Mouse (Mus musculus): ENCODE data around the gene Fbxo46.

DNA sequence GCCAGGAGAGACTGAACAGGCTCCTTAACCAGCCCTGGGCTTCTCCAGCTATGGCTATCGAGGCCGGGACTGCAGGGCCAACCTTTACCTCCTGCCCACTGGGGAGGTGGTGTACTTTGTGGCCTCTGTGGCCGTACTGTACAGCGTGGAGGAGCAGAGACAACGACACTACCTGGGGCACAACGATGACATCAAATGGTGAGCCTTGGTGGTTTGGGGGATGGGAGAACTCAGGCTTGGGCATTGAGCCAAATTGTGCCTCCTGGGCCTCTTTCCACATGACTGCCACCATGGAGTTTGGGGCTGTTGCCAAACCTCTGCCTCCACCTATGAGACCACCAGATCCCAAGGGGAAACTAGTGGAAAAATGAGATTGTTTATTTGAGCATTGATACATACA lies 65.1 kb downstream of the Fbxo46 start:
- TF ChIP-seq CTCF (IDR thresholded peaks at IDR 0.05; ENCODE audit: control insufficient read depth, insufficient read depth, insufficient replicate concordance, low read depth, low read length) = no peak
- TF ChIP-seq POLR2A (IDR thresholded peaks at IDR 0.05; ENCODE audit: control insufficient read depth, low read depth, low read length) = no peak

Measured in testis, adult 2 months (tissue).